Mouse (Mus musculus) forebrain, embryonic 15.5 days (tissue): ENCODE measurements around the gene Abr. TPM values are rescaled to one million over a fixed set of nuclear protein-coding genes. Genes with fewer than 3 reads are reported as not detected.

Source experiments
- ATAC-seq: fragments of 200-750 bp; cut with Nextera tagmentation; replicated peaks from 2 replicates; pipeline ENCODE4 v1.8.0; 2017; ENCODE audit warnings: mild to moderate bottlenecking, moderate TSS enrichment, moderate library complexity
- H3K27ac ChIP-seq: fragments of 300-500 bp; sonication (generic); replicated peaks from 2 replicates; pipeline ENCODE4 v1.5.1; 2015; ENCODE audit warnings: mild to moderate bottlenecking, inconsistent platforms
- H3K27me3 ChIP-seq: fragments of 300-500 bp; sonication (generic); 2 replicates; pipeline ENCODE4 v1.6.1; 2015; ENCODE audit warnings: inconsistent platforms
- H3K36me3 ChIP-seq: fragments of 300-500 bp; sonication (generic); 2 replicates; pipeline ENCODE4 v1.6.1; 2015; ENCODE audit warnings: mild to moderate bottlenecking, inconsistent platforms
- H3K4me1 ChIP-seq: fragments of 300-500 bp; sonication (generic); 2 replicates; pipeline ENCODE4 v1.6.1; 2015; ENCODE audit warnings: inconsistent platforms
- H3K4me2 ChIP-seq: fragments of 300-500 bp; sonication (generic); replicated peaks from 2 replicates; pipeline ENCODE4 v1.6.1; 2015; ENCODE audit warnings: mild to moderate bottlenecking, inconsistent platforms
- H3K4me3 ChIP-seq: fragments of 300-500 bp; sonication (generic); 2 replicates; pipeline ENCODE4 v1.5.1; 2015; ENCODE audit warnings: mild to moderate bottlenecking, inconsistent platforms
- H3K9ac ChIP-seq: fragments of 300-500 bp; sonication (generic); replicated peaks from 2 replicates; pipeline ENCODE4 v1.6.1; 2015; ENCODE audit warnings: mild to moderate bottlenecking, inconsistent platforms
- H3K9me3 ChIP-seq: fragments of 300-500 bp; sonication (generic); 2 replicates; pipeline ENCODE4 v1.6.1; 2016; ENCODE audit warnings: inconsistent platforms
- WGBS: fragments of 180-500 bp; shearing (Covaris S2); methylation state at CpG from one replicate; pipeline ENCODE4 v1.1.7; 2015; ENCODE audit warnings: mixed read lengths; 5-methylcytosine and 5-hydroxymethylcytosine counted together
- polyA plus RNA-seq: library from polyadenylated mRNA; unstranded; fragments of >200 nt; fragmentation: Nextera tagmentation; extraction: Ambion mirVana; gene quantifications from 2 replicates; pipeline ENCODE4 v1.2.1, GENCODE M21; 2015

Abr gene
- polyA plus RNA-seq, 1 experiment from 2014 or later = 111 TPM

GRCm38 (mm10) chr11:76387097-76387496 lies 235.0 kb downstream of the Abr start:
- Histone ChIP-seq H3K27me3 (no peaks in the 10 kb centered on the region), H3K9ac (no peak overlapping the region), H3K4me1 (peaks cover 43% of the 10 kb centered on the region), H3K4me2 (no peak overlapping the region), H3K9me3 (no peaks in the 10 kb centered on the region), H3K36me3 (no peaks in the 10 kb centered on the region), H3K4me3 (no peak overlapping the region), H3K27ac (no peak overlapping the region)
- 89% methylated on average over 1 of the region's 1 CpGs for WGBS
- ATAC-seq = no peak

- 12% methylated on average over 3 of the region's 3 CpGs for WGBS
Measured at GRCm38 (mm10) chr11:76385746-76386145, 236.4 kb downstream of the Abr start.

GRCm38 (mm10) chr11:76385017-76385416 lies 237.1 kb downstream of the Abr start:
- H3K27ac ChIP-seq = peak overlapping the region; percentile 52; the same call in 1 of the 2 replicates
- WGBS = 17% methylated on average over 4 of the region's 4 CpGs
- H3K4me2 ChIP-seq = no peak overlapping the region
- H3K36me3 ChIP-seq = no peaks in the 10 kb centered on the region
- peaks cover 46% of the 10 kb centered on the region for H3K4me1 ChIP-seq
- H3K4me3 ChIP-seq = no peak overlapping the region
- peak; percentile 49; the same call in 1 of the 2 replicates for ATAC-seq
- no peaks in the 10 kb centered on the region for H3K27me3 ChIP-seq
- H3K9me3 ChIP-seq = no peaks in the 10 kb centered on the region
- no peak overlapping the region for H3K9ac ChIP-seq

More at GRCm38 (mm10) chr11:76385746-76386145, 236.4 kb downstream of the Abr start:
- Histone ChIP-seq H3K9ac (no peak overlapping the region), H3K4me3 (no peak overlapping the region), H3K27me3 (no peaks in the 10 kb centered on the region), H3K9me3 (no peaks in the 10 kb centered on the region), H3K4me1 (peaks cover 43% of the 10 kb centered on the region), H3K4me2 (no peak overlapping the region), H3K27ac (peak overlapping the region; percentile 52; the same call in 1 of the 2 replicates), H3K36me3 (no peaks in the 10 kb centered on the region)
- ATAC-seq = 0 out of 2 replicates have a peak, but pooled peaks have one; percentile 42

DNA sequence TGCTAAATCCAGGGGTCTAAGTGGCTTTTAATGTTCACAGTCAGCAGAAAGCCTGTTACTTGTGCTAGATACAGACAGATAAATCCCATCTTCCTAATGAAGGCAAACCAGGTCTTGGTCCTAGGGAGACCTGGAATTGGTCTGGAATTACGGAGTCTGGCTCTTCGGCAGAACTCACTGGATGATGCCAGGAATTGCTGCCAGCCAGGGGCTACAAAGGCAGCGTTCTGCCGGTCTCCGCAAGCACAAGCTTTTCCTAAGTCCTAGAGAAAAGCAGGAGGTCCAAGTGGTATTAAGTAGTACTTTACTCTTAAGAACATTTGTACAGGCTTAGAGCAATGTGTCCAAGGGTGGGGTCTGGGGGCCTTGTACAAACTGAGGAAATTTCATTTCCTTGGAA lies 237.8 kb downstream of the Abr start:
- Histone ChIP-seq H3K4me2 (0 out of 2 replicates have a peak overlapping the region, but pooled peaks have one; percentile 4), H3K4me1 (peaks cover 45% of the 10 kb centered on the region), H3K9me3 (no peaks in the 10 kb centered on the region), H3K36me3 (no peaks in the 10 kb centered on the region), H3K4me3 (no peak overlapping the region), H3K27me3 (no peaks in the 10 kb centered on the region), H3K27ac (peak overlapping the region; percentile 52), H3K9ac (no peak overlapping the region; the same call in 1 of the 2 replicates)
- ATAC-seq = no peak
- WGBS = 24% methylated on average over 5 of the region's 5 CpGs

DNA sequence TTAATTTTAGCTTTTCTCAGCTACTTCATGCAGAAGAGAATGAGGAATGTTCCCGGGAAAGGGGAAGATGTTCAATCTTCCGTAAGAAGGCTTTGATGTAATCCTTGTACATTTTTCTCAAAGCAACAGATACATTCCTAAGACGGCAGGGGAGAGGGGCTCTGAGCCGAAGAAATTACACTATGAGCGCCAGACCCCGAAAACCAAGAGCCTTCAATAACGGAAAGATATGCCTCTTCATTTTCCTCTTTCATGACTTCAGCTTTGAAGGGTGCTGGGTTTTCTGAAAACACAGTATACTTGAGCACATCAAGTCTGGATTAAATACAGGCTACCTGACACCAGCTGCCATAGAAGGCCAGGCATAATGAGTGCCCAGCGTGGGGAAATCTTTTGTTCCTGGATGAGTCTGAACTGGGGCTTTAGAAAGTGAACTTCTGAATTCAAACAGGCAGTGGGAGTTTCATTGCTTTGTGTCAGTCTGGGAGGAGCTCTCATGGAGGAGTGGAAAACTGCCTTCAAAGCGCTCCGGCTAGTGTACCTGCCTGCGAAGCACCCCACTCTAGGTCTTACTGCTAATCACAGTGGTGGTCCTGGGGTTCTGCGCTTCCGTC lies 239.3 kb downstream of the Abr start:
- peaks cover 34% of the 10 kb centered on the region for H3K4me1 ChIP-seq
- no peaks in the 10 kb centered on the region for H3K27me3 ChIP-seq
- no peak overlapping the region for H3K4me2 ChIP-seq
- H3K27ac ChIP-seq = no peak overlapping the region
- no peak overlapping the region for H3K9ac ChIP-seq
- no peaks in the 10 kb centered on the region for H3K9me3 ChIP-seq
- ATAC-seq = no peak
- H3K36me3 ChIP-seq = no peaks in the 10 kb centered on the region
- no peak overlapping the region for H3K4me3 ChIP-seq
- 10% methylated on average over 13 of the region's 13 CpGs for WGBS

DNA sequence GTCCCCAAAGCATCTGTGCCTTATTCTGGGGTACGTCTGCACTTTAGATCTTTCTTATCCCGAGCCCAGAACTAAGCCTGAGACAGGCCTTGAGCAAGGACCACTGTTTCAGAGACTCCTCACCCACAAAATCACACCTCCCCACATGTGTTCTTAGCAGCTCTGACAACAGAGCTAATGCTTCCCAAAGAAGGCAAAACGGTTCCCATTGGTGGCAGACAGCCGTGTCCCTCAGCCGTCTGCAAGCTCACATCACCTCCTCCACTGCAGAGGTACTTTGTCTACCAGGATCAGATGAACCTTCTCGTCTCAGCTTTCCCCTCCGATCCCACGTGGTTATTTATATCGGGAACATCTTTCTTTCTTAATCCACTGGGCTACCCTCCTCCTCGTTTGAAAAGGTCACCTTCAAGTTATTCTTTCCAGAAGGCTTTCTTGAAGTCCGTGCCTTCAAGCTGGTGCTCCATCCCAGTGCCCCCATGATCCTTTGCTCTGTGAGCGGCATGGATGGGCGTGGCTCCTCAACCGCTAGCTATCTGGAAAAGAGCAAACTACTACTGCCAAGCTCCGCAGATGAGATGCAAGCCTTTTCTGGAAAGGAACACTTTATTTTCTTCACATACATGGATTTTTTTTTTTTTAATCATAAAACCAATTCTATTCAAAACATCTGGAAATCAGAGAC lies 240.8 kb downstream of the Abr start:
- H3K4me1 ChIP-seq = peaks cover 34% of the 10 kb centered on the region
- no peaks in the 10 kb centered on the region for H3K27me3 ChIP-seq
- no peak overlapping the region for H3K27ac ChIP-seq
- H3K4me3 ChIP-seq = no peak overlapping the region
- no peak overlapping the region for H3K4me2 ChIP-seq
- ATAC-seq = no peak
- no peaks in the 10 kb centered on the region for H3K36me3 ChIP-seq
- H3K9ac ChIP-seq = no peak overlapping the region
- WGBS = 84% methylated on average over 15 of the region's 15 CpGs
- no peaks in the 10 kb centered on the region for H3K9me3 ChIP-seq

DNA sequence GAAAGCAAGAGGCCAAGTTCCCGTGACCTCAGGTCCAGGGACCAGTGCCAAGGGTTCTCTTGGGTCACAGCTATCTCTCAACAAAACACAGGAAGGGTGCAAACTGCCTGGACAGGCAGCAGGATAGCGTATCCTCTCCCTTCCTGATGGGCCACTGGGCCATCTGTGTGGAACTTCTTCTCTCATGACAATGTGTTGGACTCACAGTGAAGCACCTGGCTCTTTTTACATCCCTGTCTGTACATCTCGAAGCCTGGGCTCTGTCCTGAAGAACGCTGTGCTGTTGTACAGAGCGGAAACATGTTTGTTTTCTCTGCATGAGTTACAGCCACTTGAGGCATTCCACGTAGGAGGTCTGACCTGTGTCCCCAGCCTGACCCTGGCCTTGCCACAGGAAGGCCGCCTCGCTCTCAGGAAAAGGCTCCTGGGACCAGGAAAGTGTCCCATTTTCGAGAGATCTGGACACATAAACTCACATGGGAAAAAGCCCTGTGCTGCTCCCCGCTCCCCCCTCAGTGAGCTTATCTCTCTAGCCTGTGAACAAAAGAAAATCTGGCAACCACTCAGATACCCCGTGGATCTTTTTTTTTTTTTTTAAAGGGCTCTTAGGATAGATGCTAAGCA lies 242.1 kb downstream of the Abr start:
- 51% methylated on average over 11 of the region's 11 CpGs for WGBS
- Histone ChIP-seq H3K27me3 (no peaks in the 10 kb centered on the region), H3K36me3 (no peaks in the 10 kb centered on the region), H3K4me2 (no peak overlapping the region), H3K9ac (no peak overlapping the region), H3K4me1 (peaks cover 25% of the 10 kb centered on the region), H3K4me3 (no peak overlapping the region), H3K27ac (no peak overlapping the region), H3K9me3 (no peaks in the 10 kb centered on the region)
- ATAC-seq = no peak

- Histone ChIP-seq H3K36me3 (no peaks in the 10 kb centered on the region), H3K27ac (no peak overlapping the region), H3K9me3 (no peaks in the 10 kb centered on the region), H3K9ac (no peak overlapping the region), H3K4me2 (no peak overlapping the region), H3K4me3 (no peak overlapping the region), H3K27me3 (no peaks in the 10 kb centered on the region), H3K4me1 (peaks cover 14% of the 10 kb centered on the region)
- WGBS = 56% methylated on average over 3 of the region's 3 CpGs
- ATAC-seq = no peak
Measured at GRCm38 (mm10) chr11:76376425-76376824, 245.7 kb downstream of the Abr start.

GRCm38 (mm10) chr11:76374491-76375185 lies 247.5 kb downstream of the Abr start:
- peaks cover 10% of the 10 kb centered on the region for H3K4me1 ChIP-seq
- H3K27ac ChIP-seq = no peak overlapping the region
- no peak overlapping the region for H3K4me2 ChIP-seq
- no peak overlapping the region for H3K9ac ChIP-seq
- H3K27me3 ChIP-seq = no peaks in the 10 kb centered on the region
- no peak for ATAC-seq
- H3K36me3 ChIP-seq = no peaks in the 10 kb centered on the region
- H3K4me3 ChIP-seq = no peak overlapping the region
- 73% methylated on average over 17 of the region's 17 CpGs for WGBS
- H3K9me3 ChIP-seq = no peaks in the 10 kb centered on the region

DNA sequence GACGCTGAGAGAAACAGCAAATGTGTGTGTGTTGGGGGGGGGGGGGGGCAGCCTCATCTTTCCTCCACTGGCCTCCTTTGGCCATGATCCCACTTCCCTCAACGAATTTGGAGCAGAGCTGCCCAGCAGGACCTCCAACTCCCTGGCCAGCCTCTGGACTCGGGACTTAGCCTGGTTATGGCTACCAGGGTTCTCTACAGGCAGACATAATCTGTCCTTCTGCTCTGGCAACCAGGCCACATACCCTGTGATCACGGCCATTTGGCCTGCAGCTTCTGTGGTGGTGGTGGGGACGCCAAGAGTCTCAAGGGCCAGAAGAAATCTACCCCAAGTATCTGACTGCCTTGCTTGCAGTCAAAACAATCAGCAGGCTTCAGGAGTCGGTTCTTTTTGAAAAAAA lies 249.6 kb downstream of the Abr start:
- Histone ChIP-seq H3K27ac (no peak overlapping the region), H3K27me3 (no peaks in the 10 kb centered on the region), H3K9me3 (no peaks in the 10 kb centered on the region), H3K4me2 (no peak overlapping the region), H3K9ac (no peak overlapping the region), H3K4me1 (peaks cover 10% of the 10 kb centered on the region), H3K4me3 (no peak overlapping the region), H3K36me3 (no peaks in the 10 kb centered on the region)
- 38% methylated on average over 6 of the region's 6 CpGs for WGBS
- ATAC-seq = no peak

GRCm38 (mm10) chr11:76372120-76372519 lies 250.0 kb downstream of the Abr start:
- H3K27ac ChIP-seq = no peak overlapping the region
- no peaks in the 10 kb centered on the region for H3K36me3 ChIP-seq
- H3K4me1 ChIP-seq = peaks cover 10% of the 10 kb centered on the region
- H3K4me3 ChIP-seq = no peak overlapping the region
- ATAC-seq = no peak
- no peaks in the 10 kb centered on the region for H3K9me3 ChIP-seq
- H3K27me3 ChIP-seq = no peaks in the 10 kb centered on the region
- H3K9ac ChIP-seq = no peak overlapping the region
- no peak overlapping the region for H3K4me2 ChIP-seq
- WGBS = 69% methylated on average over 2 of the region's 2 CpGs

GRCm38 (mm10) chr11:76370491-76370890 lies 251.6 kb downstream of the Abr start:
- H3K36me3 ChIP-seq = no peaks in the 10 kb centered on the region
- peaks cover 10% of the 10 kb centered on the region for H3K4me1 ChIP-seq
- no peak overlapping the region for H3K4me3 ChIP-seq
- ATAC-seq = no peak
- no peak overlapping the region for H3K9ac ChIP-seq
- no peak overlapping the region for H3K27ac ChIP-seq
- no peaks in the 10 kb centered on the region for H3K27me3 ChIP-seq
- H3K4me2 ChIP-seq = no peak overlapping the region
- no peaks in the 10 kb centered on the region for H3K9me3 ChIP-seq
